Mouse (Mus musculus) spleen, adult 2 months (tissue): ENCODE results near the gene Olfr902.

ENCODE experiments used
- CTCF ChIP-seq: fragments of 200-500 bp; IDR thresholded peaks from 2 replicates; pipeline ENCODE4 v1.5.1; 2011; ENCODE audit warnings: mild to moderate bottlenecking, inconsistent platforms; ENCODE audit not compliant: insufficient read depth, insufficient read length, insufficient replicate concordance; ENCODE audit errors: extremely low read depth
- POLR2A ChIP-seq: fragments of 200-500 bp; IDR thresholded peaks from 2 replicates; pipeline ENCODE4 v1.6.1; 2011; ENCODE audit warnings: low read depth, low read length, inconsistent platforms

DNA sequence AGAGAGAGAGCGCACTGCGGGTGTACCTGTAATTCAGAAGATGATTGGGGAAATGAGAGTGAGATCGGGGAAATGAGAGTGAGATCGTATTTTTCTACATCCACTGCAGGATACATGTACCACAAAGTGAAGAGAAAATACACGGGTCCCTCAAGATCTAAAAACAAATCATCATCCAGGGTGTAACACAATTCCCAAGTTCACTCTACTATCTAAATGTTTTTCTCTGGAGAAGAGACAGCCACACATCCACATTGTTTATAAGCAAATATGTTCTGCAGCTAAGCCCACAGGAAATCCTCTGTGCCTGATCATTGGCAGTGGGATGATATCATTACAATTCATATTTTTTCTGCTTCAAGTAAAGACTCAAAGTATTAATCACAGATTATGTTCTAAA lies at the start of gene Olfr902:
- TF ChIP-seq CTCF (no peak), POLR2A (no peak)
